Mouse (Mus musculus) embryonic fibroblast, embryonic 13.5 days (primary cell): Measurements from ENCODE around the gene Efna4.

Experiments used
- CTCF ChIP-seq: IDR thresholded peaks from 2 replicates; pipeline ENCODE4 v1.5.1; 2011; ENCODE audit warnings: mild to moderate bottlenecking, control low read depth, low read length, moderate library complexity, borderline replicate concordance; ENCODE audit not compliant: insufficient read depth
- POLR2A ChIP-seq: IDR thresholded peaks from 2 replicates; pipeline ENCODE4 v1.6.1; 2011; ENCODE audit warnings: low read depth, mild to moderate bottlenecking, control low read depth, low read length, moderate library complexity

DNA sequence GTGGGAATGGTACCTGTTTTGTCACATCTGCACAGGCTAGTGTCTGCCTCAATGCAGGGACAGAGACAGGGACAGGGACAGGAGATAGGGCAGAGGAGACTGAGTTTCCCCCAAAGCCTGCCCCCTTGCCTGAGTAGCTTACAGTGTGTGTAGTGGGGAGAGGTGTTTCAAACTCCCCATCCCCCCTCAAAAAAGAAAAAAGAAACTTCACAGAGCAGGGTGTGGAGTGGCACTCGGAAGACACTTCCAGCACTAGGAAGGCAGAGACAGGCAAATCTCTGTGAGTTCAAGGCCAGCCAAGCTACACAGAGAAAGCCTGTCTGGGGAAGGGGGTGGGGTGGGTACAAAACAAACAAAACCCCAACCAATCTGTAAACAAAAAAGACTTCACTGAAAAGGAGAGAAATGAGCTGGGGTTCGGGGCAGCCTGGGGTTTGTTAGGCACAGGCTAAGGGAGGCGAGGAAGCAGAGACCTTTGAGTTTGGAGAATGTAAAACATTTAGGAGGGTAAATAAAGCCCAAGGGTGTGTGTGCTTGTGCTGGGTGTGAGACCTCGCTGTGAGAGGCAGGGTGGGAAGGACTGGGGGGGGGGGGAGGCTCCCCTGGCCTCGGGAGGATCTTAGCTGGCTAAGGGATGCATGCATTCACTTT, 35.9 kb upstream of the Efna4 start:
- TF ChIP-seq POLR2A (no peak), CTCF (no peak)
